Mouse (Mus musculus): ENCODE measurements at regions not wholly inside any gene's neighbourhood (a gene's known extent, or its start where the extent isn't known, plus 50 kb on each side); places are given as distances from the start of the nearest gene placed in this dataset.

- Histone ChIP-seq H3K9ac (ENCODE audit: insufficient read depth, low read depth) (no peak overlapping the region), H3K4me1 (ENCODE audit: control insufficient read depth in 1 of 2, insufficient read depth in 2 of 2) (no peaks in the 10 kb centered on the region), H3K4me3 (replicated peaks in 1 of 3; ENCODE audit: low read depth in 2 of 3, low read length in 2 of 3, poor library complexity in 1 of 3) (no peak overlapping the region), H3K79me2 (replicated peaks; ENCODE audit: control insufficient read depth, extremely low read depth, insufficient read depth, poor library complexity, severe bottlenecking) (no peaks in the 10 kb centered on the region), H3K27me3 (replicated peaks) (no peaks in the 10 kb centered on the region), H3K27ac (ENCODE audit: insufficient read depth, low read depth) (no peak overlapping the region), H3K9me3 (replicated peaks; ENCODE audit: low read length) (no peaks in the 10 kb centered on the region), H3K36me3 (replicated peaks in 1 of 2; ENCODE audit: control insufficient read depth in 1 of 2, insufficient read depth in 1 of 2, low read length in 1 of 2) (no peaks in the 10 kb centered on the region), H3K4me2 (ENCODE audit: insufficient read depth, low read depth, poor library complexity, severe bottlenecking) (no peak overlapping the region)
- no peak for TF ChIP-seq CTCF (conservative IDR thresholded peaks at IDR 0.05 in 1 of 2, IDR thresholded peaks at IDR 0.05 in 1 of 2; ENCODE audit: low read depth in 2 of 2, low read length in 2 of 2)
- TF ChIP-seq MAFK (IDR thresholded peaks at IDR 0.05; ENCODE audit: insufficient replicate concordance, low read length): no peak
- TF ChIP-seq USF2 (conservative IDR thresholded peaks at IDR 0.05; ENCODE audit: low read depth, low read length): no peak
- no peak for TF ChIP-seq E2F4 (IDR thresholded peaks at IDR 0.05; ENCODE audit: insufficient replicate concordance, low read depth, low read length)
- no peak for TF ChIP-seq TCF12 (IDR thresholded peaks at IDR 0.05; ENCODE audit: low read depth, low read length)
- no peak for TF ChIP-seq GABPA (IDR thresholded peaks at IDR 0.05; ENCODE audit: insufficient replicate concordance, low read depth, low read length)
- TF ChIP-seq NELFE (IDR thresholded peaks at IDR 0.05; ENCODE audit: low read depth, low read length): no peak
- TF ChIP-seq MYC (IDR thresholded peaks at IDR 0.05; ENCODE audit: low read depth, low read length): no peak
- no peak for TF ChIP-seq MAX (IDR thresholded peaks at IDR 0.05; ENCODE audit: low read length)
- no peak for TF ChIP-seq MEF2A (IDR thresholded peaks at IDR 0.05; ENCODE audit: borderline replicate concordance, low read depth, low read length)
- no peak for TF ChIP-seq ZKSCAN1 (IDR thresholded peaks at IDR 0.05; ENCODE audit: borderline replicate concordance, low read depth, low read length)
- in situ Hi-C loops (cut with MboI; ENCODE audit: low pct_ligation_motif_present, low pct_unique_long_range_greater_than_20kb, low sequenced_read_pairs) (no loop called here), dilution Hi-C loops (cut with MboI; ENCODE audit: extremely low pct_ligation_motif_present, extremely low pct_unique_long_range_greater_than_20kb, low sequenced_read_pairs) (no loop called here)
- no peak for DNase-seq (ENCODE audit: extremely low read depth)
These were observed 57.8 kb upstream of the Arl15 start for GRCm38 (mm10) chr13:113736468-113736867.

GRCm38 (mm10) chr13:113735611-113736285, 58.6 kb upstream of the Arl15 start:
- no peaks in the 10 kb centered on the region for H3K27me3 ChIP-seq (replicated peaks)
- no peak overlapping the region for H3K4me2 ChIP-seq (ENCODE audit: insufficient read depth, low read depth, poor library complexity, severe bottlenecking)
- in situ Hi-C loops (cut with MboI; ENCODE audit: low pct_ligation_motif_present, low pct_unique_long_range_greater_than_20kb, low sequenced_read_pairs) (no loop called here), dilution Hi-C loops (cut with MboI; ENCODE audit: extremely low pct_ligation_motif_present, extremely low pct_unique_long_range_greater_than_20kb, low sequenced_read_pairs) (no loop called here)
- H3K4me3 ChIP-seq (replicated peaks in 1 of 3; ENCODE audit: low read depth in 2 of 3, low read length in 2 of 3, poor library complexity in 1 of 3): no peak overlapping the region
- H3K27ac ChIP-seq (ENCODE audit: insufficient read depth, low read depth): no peak overlapping the region
- no peaks in the 10 kb centered on the region for H3K9me3 ChIP-seq (replicated peaks; ENCODE audit: low read length)
- H3K4me1 ChIP-seq (ENCODE audit: control insufficient read depth in 1 of 2, insufficient read depth in 2 of 2): no peaks in the 10 kb centered on the region
- H3K36me3 ChIP-seq (replicated peaks in 1 of 2; ENCODE audit: control insufficient read depth in 1 of 2, insufficient read depth in 1 of 2, low read length in 1 of 2): no peaks in the 10 kb centered on the region
- DNase-seq (ENCODE audit: extremely low read depth): no peak
- TF ChIP-seq CTCF (conservative IDR thresholded peaks at IDR 0.05 in 1 of 2, IDR thresholded peaks at IDR 0.05 in 1 of 2; ENCODE audit: low read depth in 2 of 2, low read length in 2 of 2) (no peak), MYC (IDR thresholded peaks at IDR 0.05; ENCODE audit: low read depth, low read length) (no peak), IRF4 (IDR thresholded peaks at IDR 0.05; ENCODE audit: low read depth, low read length) (no peak), USF2 (conservative IDR thresholded peaks at IDR 0.05; ENCODE audit: low read depth, low read length) (no peak), USF1 (IDR thresholded peaks at IDR 0.05; ENCODE audit: low read depth, low read length) (no peak), ETS1 (conservative IDR thresholded peaks at IDR 0.05; ENCODE audit: low read depth, low read length) (no peak), MAZ (IDR thresholded peaks at IDR 0.05; ENCODE audit: low read depth, low read length) (no peak), MEF2A (IDR thresholded peaks at IDR 0.05; ENCODE audit: borderline replicate concordance, low read depth, low read length) (no peak), ELF1 (IDR thresholded peaks at IDR 0.05; ENCODE audit: low read depth, low read length) (no peak), ZC3H11A (IDR thresholded peaks at IDR 0.05; ENCODE audit: low read depth, low read length) (no peak), MAX (IDR thresholded peaks at IDR 0.05; ENCODE audit: low read length) (no peak), MXI1 (IDR thresholded peaks at IDR 0.05; ENCODE audit: low read depth, low read length) (no peak), KAT2A (IDR thresholded peaks at IDR 0.05; ENCODE audit: insufficient replicate concordance, low read length) (no peak), PAX5 (IDR thresholded peaks at IDR 0.05; ENCODE audit: low read length) (no peak), TBP (conservative IDR thresholded peaks at IDR 0.05; ENCODE audit: low read depth, low read length) (no peak)
- H3K9ac ChIP-seq (ENCODE audit: insufficient read depth, low read depth): no peak overlapping the region
- H3K79me2 ChIP-seq (replicated peaks; ENCODE audit: control insufficient read depth, extremely low read depth, insufficient read depth, poor library complexity, severe bottlenecking): no peaks in the 10 kb centered on the region

All from CH12.LX (cell line).